Mouse (Mus musculus): ENCODE results near the gene Icmt.

Icmt gene

DNA sequence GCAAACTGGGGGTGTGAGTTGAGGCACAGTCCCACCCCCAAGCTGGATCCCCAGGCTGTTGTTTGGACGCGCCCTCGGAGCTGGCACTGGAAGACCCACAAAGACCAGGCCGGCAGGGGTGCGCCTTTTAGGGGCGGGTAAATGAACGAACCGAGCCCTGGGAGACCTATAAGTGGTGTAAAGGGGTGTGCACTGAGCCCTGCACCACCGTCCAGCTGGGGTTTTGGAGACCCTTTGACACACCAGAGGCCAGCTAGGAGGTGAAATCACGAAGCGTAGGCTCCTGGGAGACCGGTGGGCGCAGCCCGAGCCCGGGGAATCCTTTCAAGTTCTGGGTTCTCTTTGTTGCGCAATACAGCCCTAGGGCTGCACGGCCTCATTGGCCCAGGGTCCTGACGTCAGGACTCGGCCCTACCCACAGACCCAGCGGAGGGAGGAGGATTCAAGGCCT lies 22.3 kb upstream of the Icmt start:
- peak; percentile 53 for DNase-seq (ENCODE audit: low read depth, low spot score)

DNA sequence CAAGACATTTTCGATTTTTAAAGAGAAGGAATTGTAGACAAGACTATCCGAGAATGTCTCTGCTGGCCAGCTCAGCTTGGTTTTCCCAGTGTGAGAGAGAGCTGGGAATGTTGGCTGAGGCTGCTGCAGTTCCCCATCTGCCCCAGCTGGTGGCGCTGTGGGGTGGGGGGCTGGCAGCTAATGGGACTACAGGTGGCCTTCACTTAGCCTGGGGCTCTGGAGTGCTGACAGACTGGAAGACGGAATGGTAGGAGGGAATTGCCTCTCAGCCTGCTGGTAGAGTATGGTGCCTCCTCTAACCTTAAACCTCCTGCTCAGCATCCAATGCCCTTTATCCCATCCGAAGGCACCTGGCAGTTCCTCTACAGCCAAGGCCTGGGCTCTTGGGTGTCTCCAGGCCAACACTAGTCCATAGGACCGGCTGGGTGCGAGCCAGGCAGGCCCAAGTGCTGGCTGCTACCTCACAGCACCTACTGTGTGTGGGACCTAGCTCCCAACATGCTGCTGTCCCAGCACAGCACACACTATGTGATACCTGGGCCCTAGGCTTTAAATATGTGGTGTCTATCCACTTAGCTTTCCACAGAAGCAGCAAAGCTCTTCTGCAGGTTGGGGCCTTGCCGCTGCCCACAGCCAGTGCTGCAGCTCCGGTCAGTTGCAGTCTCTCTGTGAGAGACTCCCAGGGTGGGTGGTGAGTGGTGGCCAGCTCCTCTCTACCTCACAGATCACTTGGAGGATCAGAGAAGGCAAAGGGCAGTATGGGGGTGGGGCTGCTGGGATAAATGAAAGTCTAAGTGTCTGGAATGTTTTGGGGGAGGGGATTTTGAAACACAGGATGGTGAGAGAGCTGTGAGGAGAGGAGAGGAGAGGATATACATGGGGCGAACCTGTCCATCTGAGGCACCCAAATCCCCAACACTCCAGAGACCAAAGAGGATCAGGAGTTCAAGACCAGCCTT lies 20.4 kb upstream of the Icmt start:
- no peak for DNase-seq (ENCODE audit: low read depth, low spot score)

DNA sequence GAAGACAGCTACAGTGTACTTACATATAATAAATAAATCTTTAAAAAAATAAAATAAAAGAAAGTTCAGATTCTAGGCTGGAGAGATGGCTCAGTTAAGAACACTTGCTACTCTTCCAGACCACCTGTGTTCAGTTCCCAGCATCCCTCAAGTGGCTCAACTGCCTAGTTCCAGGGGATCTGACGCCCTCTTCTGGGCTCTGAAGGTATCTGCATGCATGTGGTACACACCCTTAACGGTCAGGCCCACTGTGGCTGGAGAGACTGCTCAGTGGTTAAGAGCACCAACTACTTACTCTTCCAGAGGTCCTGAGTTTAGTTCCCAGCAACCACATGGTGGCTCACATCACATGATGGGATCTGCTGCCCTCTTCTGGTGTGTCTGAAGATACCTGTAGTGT lies 19.1 kb upstream of the Icmt start:
- no peak for DNase-seq (ENCODE audit: low read depth, low spot score)

- no peak for DNase-seq (ENCODE audit: low read depth, low spot score)
Measured at GRCm38 (mm10) chr4:152278986-152279385, 18.0 kb upstream of the Icmt start.

DNA sequence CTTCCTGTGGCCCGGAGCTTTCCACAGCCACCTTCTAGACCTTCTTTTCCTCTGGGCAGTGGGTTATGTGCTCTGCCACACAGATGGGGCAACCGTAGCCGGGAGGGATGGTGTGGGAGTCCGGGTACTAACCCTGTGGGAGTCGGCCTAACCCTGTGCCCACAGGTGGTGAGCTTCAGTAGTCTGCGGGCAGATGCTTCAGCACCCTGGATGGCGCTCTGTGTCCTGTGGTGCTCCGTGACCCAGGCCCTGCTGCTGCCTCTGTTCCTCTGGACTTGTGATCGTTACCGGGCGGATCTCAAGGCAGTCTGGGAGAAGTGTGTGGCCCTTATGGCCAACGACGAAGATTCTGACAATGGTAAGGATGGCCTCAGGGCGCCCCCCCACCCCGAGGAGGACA lies 15.4 kb upstream of the Icmt start:
- no peak for DNase-seq (ENCODE audit: low read depth, low spot score)

GRCm38 (mm10) chr4:152282721-152283120 lies 14.3 kb upstream of the Icmt start:
- no peak for DNase-seq (ENCODE audit: low read depth, low spot score)

DNA sequence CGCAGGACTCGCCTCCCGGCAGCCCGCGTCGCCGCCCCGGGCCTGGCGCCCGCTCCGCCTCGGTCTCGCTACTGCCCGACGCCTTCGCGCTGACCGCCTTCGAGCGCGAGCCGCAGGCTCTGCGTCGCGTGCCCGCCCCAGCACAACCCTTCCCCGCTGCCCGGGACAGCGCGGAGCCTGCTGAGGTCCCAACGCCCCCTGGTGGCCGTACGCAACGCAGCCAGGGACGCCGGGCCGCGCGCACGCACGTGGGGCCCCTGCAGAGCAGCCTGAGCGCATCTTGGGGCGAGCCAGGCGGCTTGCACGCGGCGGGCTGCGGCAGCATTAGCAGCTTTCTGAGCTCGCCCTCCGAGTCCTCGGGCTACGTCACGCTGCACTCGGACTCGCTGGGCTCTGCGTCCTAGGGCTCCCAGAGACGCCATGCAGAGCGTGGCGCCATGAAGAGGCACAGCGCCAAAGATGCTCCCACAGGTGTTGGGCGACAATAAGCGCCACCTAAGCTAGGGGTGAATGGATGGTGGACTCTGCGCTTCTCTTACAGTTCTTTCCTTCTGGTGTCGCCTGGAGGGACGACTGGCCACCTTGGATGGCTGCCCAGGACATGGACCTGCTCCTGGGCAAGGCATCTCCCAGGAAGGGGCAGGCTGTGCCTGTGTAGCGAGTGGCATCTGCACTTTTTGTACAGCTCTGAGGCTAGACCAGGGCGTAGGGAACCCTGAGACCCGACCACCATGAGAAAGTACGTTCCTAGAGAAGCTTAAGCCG lies 13.7 kb upstream of the Icmt start:
- DNase-seq (ENCODE audit: low read depth, low spot score): peak; percentile 79

- peak; percentile 49 for DNase-seq (ENCODE audit: low read depth, low spot score)
Measured at GRCm38 (mm10) chr4:152285505-152285904, 11.5 kb upstream of the Icmt start.

DNA sequence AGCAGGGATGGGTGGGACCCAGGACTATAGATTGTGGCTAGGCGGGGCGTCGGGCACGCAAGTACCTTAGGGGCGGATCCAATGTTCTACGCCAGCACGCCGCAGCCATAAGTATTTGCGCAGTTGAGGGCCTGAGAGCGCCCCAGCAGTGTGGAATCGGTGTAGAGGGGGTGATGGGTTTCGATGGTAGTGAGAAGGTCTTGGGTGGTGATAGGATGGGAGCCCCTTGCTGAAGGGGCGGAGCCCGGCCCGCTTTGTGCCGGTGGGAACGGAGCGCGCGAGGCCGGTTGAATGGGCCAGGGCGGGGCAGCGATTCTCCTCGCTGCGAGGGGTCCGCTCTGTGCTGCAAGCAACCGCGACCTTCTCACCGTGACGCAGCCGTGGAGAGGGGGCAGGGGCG lies 10.8 kb upstream of the Icmt start:
- no peak for DNase-seq (ENCODE audit: low read depth, low spot score)

- DNase-seq (ENCODE audit: low read depth, low spot score): peak; percentile 69
Measured at GRCm38 (mm10) chr4:152286887-152287286, 10.1 kb upstream of the Icmt start.

- no peak for DNase-seq (ENCODE audit: low read depth, low spot score)
Measured at GRCm38 (mm10) chr4:152287317-152288120, 9.5 kb upstream of the Icmt start.

DNA sequence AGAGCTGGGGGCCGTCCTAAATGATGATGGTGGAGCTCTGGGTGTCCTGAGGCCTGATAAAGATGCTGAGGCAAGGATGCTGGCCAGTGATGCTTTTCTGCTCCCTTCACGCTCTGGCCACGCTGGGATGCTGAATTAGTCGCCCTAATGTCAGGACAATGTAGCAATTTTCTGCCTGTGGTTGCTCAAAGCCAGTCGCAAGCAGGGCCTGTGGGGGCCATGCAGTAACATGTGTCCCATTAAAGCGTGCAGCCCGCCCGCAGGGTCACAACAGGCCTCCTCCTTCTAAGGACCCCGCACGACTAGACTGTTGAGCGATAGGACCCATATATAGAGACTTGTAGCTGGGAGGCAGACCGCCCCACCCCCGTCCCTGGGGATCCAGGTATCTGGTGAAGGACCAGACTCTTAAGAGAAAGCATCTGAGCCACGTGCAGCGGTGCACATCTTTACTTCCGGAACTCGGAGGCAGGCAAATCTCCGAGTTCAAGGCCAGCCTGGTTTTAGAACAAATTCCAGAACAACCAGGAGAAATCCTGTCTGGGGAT lies 8.6 kb upstream of the Icmt start:
- no peak for DNase-seq (ENCODE audit: low read depth, low spot score)

DNA sequence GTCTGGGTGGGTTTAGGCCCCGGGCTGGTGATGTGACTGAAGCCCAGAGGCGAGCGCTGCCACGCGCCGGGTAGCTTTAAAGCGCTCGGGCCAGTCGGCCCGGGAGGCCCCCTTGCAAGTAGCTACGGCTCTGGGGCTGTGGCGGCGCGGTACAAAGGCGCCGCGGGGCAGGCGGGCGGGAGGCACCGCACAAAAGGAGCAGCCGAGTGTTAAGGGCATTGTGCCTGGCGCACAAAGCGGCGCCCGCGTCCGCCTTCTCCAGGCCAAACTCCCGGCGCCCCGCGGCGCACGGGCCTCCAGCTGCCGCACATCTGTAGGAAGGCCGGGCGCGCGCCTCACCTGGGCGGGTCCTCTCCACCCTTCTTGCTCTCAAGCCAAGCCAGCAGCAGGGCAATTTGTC lies 6.6 kb upstream of the Icmt start:
- no peak for DNase-seq (ENCODE audit: low read depth, low spot score)

GRCm38 (mm10) chr4:152290991-152291390 lies 6.0 kb upstream of the Icmt start:
- DNase-seq (ENCODE audit: low read depth, low spot score): no peak

- DNase-seq (ENCODE audit: low read depth, low spot score): no peak
Measured at GRCm38 (mm10) chr4:152291562-152291961, 5.5 kb upstream of the Icmt start, which contains the start of gene Hes3. Hes3 (minus strand) TSS chr4:152291662.

GRCm38 (mm10) chr4:152292102-152292765 lies 4.8 kb upstream of the Icmt start:
- DNase-seq (ENCODE audit: low read depth, low spot score): no peak

- no peak for DNase-seq (ENCODE audit: low read depth, low spot score)
Measured at GRCm38 (mm10) chr4:152294188-152294929, 2.7 kb upstream of the Icmt start.

DNA sequence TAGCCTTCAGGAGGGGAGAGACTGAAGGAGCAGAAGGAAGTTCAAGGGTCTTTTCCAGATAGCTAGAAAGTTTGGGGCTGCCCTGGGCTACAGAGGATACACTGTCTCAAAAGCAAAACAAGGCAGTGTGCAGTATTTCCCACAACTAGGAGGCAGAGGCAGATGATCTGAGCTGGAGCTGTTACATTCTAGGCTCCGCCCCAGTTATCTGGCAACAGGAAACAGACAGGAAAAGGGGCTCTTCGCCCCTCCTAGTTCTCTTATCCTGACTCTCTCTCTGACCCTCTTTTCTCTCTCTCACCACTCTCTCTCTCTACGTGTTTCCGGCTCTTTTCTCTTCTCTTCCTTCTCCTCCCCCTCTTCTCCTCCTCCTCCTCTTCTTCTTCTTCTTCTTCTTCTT lies 1.1 kb upstream of the Icmt start:
- no peak for DNase-seq (ENCODE audit: low read depth, low spot score)

- no peak for DNase-seq (ENCODE audit: low read depth, low spot score)
Measured at GRCm38 (mm10) chr4:152296371-152296770, 656 bp upstream of the Icmt start.

- DNase-seq (ENCODE audit: low read depth, low spot score): no peak
Measured at GRCm38 (mm10) chr4:152298836-152299235, 1.8 kb downstream of the Icmt start.

All from forelimb bud, embryonic 11.5 days (tissue).